Mouse (Mus musculus): ENCODE measurements around the gene Yy1.

The Yy1 gene

DNA sequence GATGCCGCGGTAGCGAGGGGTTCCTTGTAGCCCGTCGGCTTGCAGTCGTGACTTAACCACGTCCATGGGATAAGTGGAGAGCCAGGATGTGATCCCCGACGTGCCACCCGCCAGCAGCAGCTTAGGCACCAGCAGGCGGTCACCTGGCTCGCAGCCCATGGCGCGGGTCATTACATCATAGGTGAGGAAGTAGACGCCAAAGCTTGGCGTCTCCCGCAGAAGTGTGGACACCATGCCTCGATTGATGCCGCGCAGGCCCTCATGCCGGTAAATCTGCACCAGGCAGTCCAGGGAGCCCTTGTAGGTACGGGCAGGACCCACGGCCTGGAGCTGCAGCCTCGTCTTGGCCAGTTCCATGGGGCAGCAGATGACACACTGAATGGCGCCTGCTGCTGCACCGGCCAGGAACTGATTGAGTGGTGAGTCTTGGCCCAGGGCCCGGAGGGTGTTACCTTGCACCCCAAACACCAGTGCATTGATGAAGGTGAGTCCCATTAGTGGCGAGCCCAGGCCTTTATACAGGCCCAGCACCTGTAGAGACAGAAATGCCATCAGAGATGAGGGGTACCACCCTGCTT is 34.3 kb downstream of the Yy1 start:
- WGBS: 93% methylated on average over 28 of the region's 28 CpGs

DNA sequence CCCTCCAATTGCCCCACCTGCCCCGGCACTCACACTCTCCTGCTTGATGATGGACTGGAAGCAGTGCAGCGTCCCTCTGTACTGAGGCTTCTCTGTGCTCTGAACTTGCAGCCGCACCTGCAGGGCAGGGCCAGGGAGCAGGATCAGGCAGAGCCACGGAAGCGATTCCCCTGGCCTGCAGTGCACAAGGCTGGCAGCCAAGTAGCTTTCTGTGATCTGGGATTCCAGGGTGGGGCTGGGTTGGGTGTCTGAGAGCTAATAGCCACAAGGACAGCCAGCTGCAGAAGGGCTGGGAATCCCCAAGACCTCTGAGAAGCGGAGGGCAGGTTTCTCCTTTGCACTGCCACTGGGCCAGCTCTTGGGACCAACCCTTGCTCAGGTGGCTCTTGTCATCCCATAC is 34.9 kb downstream of the Yy1 start:
- 92% methylated on average over 6 of the region's 6 CpGs for WGBS

DNA sequence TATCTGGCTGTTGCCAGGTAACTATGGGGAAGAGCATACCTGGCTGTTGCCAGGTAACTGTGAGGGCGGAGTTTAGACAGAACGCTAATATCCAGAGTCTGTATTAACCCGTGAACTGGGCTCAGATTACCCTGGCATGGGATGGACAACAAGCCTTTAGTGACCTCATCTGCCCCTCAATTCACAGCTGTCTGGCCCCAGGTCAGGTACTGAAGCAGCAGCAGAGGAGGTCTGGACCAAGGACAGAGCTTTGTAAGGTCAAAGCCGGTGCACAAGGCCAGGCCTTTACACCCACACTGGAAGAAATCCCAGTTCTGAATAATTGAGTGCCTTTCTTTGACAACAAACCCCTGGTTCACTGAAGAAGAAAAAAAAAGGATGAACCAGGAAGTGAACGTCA is 36.9 kb downstream of the Yy1 start:
- WGBS: 65% methylated on average over 5 of the region's 5 CpGs

DNA sequence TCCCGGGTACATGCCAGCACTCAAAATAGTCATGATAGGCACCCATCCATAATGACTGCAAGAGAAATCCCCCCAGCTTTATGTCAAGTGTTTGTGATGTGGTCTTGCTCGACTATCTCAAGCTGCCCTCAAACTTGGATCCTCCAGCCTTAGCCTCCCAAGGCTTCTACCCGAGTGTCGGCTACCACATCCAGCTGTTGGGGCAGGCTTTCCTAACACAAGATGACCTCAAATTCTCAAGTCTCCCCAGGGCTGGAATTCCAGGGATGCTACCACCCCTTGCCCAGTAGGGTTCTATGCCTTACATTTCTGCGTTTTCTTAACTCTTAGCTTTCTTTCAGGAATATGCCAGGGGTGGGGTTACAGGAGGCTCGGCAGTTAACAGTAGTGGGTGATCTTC is 37.6 kb downstream of the Yy1 start:
- 67% methylated on average over 6 of the region's 6 CpGs for WGBS

DNA sequence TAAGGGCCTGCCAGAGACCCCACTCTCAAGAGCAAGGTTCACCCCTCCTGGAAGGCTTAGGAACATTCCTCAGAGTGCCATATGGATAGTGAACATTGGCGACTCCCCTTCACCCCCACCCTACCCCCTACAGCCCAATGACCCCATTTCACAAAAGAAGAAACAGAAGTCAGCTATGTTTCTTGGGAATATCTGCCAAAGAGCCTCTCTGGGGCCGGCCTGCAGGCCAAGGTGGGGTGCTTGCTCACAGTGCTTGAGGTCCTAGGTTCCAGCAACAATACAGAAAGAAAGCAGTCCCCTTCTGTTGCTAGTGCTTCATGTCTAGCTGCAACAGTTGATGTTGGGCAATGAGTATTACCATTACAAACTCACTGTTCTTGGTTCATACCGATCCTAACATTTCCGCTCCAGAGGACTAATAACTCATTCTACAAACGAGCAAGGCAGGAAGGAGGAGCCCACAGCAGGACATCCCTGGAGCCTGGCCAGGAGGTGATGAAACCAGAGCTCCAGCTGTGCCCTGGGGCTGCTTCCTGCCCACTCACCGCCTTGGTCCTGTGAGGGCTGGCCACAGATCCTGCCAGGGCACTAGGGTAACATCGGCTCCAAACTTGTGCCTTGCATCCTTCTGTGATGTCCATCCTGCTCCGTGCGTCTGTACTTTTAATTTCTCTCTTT is 39.3 kb downstream of the Yy1 start:
- 49% methylated on average over 9 of the region's 9 CpGs for WGBS

DNA sequence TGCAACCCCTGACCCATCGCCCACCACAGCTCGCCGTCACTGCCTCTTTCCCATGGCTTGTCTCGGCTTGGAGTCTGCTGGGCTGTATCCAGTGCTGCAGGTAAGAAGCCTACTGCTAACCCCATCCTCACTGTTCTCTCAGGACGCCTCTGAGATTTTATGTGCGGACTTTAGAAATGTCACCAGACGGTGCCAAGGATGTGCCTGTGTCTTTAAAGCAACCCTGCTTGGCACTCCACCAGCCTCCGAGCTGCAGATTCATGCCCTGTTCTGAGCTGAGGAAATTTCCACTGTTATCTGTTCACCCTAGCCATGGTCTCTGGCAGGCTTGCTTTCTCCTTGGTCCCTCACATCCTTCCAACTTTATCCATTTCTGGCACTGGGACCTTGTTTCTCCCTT is 40.1 kb downstream of the Yy1 start:
- WGBS: 61% methylated on average over 8 of the region's 8 CpGs

DNA sequence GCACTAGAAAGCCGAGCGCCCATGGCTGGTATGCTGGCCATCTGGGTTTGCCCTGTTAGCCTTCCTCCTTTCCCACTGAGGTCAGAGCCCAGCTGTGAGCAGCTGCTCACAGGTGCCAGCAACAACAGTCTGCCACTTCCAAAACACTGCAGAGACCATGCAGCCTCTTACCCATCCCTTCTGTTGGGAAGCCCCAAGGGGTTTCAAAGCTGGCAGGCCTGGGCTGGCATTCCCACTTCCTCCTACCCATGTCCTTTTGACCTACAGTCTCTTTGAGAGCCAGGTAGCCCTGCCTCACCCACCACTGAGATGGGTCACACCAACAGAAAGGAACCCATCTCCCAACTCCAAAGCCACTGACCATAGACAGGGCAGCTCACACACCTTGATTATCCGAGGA is 40.6 kb downstream of the Yy1 start:
- 70% methylated on average over 3 of the region's 3 CpGs for WGBS

DNA sequence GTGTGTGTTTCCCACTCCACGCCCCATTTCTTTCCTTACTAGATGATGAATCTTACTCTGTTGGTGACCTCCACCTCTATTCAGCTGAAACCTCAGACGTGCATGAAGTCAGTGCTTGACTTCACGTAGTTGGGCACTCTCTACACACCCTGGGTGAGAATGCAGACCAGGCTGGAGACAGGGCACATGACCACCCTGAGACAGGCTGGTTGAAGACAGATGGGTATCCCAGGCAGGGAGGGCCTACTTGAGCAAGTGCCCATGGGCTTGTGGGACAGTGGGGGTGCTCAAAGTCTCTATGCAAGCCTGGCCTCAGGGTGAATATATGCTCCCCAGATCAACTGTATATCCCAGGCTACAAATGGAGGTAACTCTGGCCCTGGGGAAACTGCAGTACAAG is 41.6 kb downstream of the Yy1 start:
- WGBS: 78% methylated on average over 3 of the region's 3 CpGs

DNA sequence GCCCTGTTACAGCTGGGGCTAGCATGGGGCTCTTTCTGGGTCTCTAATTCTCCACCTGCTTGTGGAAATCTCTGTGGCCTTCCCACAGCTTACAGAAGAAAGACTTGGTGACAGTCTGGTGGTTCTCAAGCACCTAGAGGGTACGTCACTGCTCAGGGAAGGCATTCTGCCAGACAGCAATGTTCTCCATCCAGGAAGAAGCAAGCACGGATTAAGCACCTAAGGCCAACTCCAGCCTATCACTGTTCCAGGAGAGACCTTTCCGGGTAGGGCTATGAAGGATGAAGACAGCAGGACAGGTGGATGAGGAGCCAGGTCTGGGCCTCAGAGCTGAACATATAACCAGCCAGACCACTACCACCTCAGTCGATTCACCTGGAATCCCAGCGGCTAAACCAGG is 42.0 kb downstream of the Yy1 start:
- 27% methylated on average over 5 of the region's 5 CpGs for WGBS

DNA sequence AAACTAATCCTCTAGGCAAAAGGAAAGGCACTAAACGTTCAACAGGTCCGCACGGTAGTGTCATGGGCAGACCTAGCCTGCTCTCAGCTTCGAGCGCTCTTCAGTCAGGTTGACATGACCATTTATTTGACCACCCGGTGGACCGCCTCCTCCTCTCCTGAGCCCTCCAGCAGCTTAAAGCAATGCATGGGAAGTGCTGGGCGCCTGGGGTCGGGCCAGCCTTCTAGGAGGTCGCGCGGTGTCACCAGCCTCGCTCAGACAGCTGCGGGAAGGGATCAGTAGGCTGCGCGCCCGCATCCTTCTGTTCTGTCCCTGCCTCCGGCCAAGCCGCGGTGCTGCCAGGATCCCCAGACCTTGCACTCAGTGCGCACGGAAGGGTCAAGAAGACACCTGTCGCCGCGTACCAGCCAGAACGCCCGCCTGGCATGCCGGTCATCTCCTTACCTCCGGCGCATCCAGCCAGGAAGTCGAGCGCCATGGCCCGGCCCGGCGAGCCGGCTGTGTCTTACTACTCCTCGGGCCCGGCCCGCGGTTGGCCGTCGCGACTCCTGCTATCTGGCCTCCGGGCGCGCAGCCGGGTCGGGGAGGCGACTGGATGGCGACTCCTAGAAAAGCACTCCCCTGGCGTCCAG is 42.6 kb downstream of the Yy1 start:
- 2% methylated on average over 51 of the region's 51 CpGs for WGBS

DNA sequence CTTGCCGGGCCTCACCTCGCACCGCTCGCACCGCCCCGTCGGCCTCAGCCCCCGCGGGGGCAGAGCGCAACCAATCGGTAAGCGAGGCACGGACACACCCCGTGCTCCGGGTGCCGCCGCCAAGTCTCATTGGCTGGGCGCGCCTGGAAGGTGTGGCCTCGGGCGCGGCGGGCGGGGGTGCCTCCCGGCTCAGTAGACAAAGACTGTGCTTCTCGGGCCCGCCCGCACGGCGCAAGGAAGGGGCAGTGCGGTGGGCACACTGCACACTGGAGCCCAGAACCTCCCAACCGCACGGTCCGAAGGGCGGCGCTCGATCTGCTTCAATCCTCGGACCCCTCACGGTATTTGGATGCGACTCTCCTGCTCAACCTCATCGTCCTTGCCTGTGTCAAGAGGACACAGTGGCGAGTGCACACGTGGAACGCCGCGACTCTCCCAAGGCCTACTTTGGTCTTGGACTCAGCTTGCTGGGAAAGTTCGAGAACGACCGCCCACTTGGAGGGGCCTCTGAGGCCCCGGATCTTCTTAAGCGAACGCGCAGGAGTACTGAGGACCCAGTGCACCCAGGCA is 43.2 kb downstream of the Yy1 start, which contains the start of the genes Slc25a29 and Slc25a47:
Slc25a29 (minus strand) TSS at position 44 of the 570 bp plus-strand sequence.
Slc25a47 (plus strand) TSS at position 207 of the 570 bp plus-strand sequence.
- 1% methylated on average over 53 of the region's 53 CpGs for WGBS

DNA sequence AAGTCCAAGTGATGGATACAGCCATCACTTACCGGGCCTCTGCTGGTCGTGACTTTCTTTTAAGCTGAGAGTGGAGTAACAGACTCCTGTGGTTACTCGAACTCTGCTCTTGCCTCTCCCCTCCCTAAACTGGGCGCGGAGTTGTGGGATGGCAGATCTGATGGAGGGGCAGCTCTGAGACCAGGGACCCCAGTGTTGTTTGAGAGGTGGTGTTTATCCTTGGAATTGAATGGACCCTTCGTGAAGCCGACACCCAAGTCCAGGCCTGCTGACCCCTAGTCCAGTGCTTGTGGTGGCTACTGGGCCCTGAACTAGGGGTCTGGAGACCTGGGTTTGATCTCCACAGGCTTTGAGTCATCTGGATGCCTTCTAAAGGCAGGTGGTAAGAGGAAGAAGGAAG is 43.9 kb downstream of the Yy1 start:
- 55% methylated on average over 7 of the region's 7 CpGs for WGBS

DNA sequence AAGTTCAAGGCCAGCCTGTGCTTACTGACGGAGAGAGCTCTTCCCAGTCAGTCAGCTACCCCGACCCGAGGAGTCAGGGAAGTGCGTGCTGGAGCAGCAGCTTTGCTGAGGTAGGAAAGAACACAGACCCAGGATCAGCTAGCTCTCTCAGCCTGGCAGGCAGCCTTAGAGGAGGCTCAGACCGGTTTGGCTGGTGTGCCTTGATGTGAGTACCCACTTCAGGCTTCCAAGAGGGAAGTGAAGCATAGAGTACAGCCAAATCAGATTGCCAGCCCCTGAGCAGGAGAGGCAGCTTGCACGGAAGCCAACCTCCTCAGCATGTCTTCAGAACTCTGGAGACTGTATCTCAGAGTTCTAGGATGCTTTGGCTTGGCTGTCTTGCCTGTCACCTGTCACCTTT is 48.4 kb downstream of the Yy1 start:
- 68% methylated on average over 6 of the region's 6 CpGs for WGBS

DNA sequence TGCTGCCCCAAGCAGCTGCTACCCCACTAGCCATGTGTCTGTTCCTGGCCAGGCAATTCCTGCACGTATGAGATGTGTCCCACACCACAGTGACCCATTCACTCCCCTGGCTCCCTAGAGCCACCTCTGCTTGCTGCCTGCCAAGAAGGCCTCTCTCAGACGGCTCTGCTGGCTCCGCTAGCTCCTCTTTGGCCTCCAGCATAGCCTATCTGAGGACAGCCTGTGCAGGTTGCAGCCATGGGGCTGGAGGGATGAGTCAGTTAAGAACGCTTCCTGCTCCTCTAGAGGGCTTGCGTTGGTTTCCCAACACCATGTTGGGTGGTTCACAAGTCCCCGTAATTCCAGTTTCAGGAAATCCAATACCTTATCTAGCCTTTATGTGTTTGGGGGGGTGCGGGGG is 49.9 kb downstream of the Yy1 start:
- 91% methylated on average over 7 of the region's 7 CpGs for WGBS

DNA sequence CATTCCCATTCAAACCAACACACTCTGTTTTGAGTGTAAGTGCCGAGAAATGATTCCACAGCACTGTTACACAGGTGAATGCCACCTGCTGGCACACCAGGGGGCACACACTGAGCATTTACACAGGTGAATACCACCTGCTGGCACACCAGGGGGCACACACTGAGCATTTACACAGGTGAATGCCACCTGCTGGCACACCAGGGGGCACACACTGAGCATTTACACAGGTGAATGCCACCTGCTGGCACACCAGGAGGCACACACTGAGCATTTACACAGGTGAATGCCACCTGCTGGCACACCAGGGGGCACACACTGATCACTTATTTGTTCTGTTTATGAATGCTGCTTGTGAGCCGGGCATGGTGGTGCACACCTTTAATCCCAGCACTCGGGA is 55.3 kb downstream of the Yy1 start:
- WGBS: 90% methylated on average over 3 of the region's 3 CpGs

DNA sequence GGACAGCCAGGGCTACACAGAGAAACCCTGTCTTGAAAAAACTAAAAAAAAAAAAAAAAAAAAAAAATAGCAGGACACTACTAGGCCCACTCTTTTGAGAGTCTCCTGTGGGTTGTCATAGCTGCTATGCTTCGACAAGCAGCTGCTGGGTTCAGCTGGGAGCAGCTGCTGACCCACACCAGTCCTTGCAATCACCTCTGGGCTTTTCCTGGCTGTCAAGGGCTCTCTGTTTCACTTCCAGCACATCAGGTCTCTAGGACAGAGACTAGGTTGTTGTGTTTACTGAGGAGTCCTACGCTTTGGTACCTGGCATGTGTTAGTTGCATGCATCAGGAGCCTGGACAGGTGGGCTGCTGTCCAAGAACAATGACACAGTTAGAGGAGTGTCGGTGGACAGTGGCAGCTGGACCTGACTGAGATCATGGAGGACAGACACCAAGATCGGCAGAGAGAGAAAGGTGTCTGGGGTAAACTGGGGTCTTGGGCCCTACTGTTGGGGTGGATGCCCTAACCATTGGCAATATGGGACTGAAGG is 56.8 kb downstream of the Yy1 start:
- 81% methylated on average over 4 of the region's 4 CpGs for WGBS

DNA sequence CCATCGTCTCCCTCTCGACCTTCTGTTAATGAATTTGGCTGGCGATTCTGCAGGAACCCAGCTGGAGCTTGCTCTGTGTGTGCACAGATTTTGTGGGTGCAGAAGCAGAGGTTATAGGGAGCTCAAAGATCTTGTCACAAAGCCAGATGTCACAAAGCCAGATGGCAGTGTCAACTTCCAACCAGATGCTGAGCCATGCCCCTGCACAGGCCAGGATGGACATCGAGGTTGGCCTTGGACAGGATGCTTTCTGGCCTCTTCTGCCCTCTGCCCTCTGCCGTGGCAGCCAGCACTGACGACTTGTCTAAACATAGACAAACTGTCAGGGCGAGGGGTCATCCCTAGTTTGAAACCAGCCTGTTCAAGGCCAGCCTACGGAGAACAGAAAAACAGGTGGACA is 57.4 kb downstream of the Yy1 start:
- WGBS: 70% methylated on average over 8 of the region's 8 CpGs

DNA sequence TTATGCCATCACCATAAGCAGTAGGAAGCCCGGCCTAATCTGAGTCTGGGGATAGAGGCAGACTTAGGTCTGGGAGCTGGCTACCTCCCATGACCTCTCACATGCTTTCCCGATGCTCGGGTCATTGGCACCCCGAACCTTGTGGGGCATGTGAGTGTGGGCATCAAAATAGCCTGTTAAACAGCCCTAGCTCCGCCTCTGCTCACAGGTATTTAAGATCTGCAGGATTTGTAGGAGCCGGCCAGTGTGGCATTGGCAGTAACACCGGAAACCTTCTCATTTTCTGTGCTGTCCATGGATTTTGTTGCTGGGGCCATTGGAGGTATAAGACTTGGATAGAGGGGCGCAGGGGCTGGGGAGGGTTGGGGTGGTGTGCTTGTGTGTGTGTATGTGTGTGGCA is 58.1 kb downstream of the Yy1 start:
- 89% methylated on average over 8 of the region's 8 CpGs for WGBS

DNA sequence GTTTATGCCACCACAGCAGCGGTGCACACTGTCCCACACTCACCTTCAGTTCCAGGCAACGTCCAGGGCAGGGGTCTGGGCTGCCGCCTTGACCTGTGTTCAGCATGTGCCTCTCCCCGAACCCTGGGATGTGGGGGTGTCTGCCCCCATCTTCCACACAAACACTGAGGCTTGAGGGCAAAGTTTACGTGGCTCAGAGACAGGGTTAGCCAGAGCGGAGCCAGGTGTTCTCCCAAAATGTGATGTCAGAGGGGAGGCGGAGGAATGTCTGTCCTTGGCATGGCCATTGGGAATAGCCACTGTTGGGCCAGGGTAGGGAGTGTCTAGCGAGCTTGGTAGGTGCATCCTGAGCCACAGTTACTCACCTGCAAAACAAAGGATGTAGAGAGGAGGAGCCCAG is 60.0 kb downstream of the Yy1 start:
- 95% methylated on average over 8 of the region's 8 CpGs for WGBS

DNA sequence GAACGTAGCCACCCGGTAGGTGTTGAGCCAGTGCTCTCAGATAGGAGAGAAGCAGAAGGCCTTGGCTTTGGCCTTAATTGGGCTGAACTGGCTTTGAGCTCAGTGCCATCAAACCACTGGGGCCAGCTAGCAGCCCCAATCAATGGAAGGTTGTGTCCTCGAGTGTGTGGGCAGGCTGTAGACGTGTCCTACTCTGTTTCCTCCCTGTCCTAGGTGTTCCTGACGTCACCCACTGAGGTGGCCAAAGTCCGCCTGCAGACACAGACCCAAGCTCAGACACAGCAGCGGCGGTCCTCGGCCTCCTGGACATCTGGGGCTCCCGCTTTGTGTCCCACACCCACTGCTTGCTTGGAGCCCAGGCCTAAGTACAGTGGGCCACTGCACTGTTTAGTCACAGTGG is 62.3 kb downstream of the Yy1 start:
- 91% methylated on average over 10 of the region's 10 CpGs for WGBS

DNA sequence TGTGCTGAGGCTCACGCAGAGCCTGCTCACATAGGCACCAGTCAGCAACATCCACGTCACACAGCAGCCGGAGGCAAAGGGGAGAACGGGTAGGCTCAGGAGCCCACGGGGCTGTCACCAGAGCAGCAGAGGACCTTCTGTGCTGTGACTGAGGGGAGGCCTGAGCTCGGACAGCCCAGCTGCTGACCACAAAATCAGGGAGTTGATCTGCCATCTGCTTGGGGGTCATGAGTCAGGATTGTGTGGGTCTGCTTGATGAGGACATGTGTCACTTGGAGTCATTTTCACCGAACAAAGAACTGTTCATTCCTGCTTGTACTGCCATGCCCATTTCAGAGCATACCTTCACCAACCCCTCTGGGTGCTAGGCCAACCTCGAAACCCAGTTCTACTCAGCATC is 63.4 kb downstream of the Yy1 start:
- 74% methylated on average over 8 of the region's 8 CpGs for whole genome bisulfite sequencing

DNA sequence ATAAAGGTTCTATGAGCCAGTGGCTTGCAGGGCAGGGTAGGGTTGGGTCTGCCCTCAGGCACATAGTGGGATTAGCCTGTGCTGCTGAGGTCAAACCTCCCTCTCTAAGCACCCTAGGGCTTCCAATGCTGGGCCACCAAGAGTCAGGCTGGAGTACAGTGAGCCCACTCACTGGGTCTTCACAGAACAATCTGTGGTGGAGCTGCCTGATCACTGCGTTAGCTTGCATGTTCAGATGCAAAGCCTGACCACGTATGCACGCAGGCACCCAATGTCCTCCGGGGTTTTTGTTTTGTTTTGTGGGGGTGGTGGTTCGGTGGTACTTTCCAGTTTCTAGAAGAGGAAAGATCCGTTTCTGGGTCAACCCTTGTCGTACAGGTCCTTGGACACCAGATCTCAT is 64.3 kb downstream of the Yy1 start:
- WGBS: 81% methylated on average over 7 of the region's 7 CpGs

Data from cerebral cortex, adult 2 months (tissue).